In genomic region chr11:96135847-96136246, GRCm38 (mm10) we compare ENCODE assay signal across 33 mouse cellular contexts. TPM values are rescaled to one million over a fixed set of nuclear protein-coding genes. Genes with fewer than 3 reads are reported as not detected.
DNase-seq lines count a peak whose midpoint lies in the region; ATAC-seq and TF ChIP-seq lines count a peak whose summit lies in the region.
"Had no signal": no experiment of that assay in that cellular context is flagged by ENCODE, and none has a peak within 500 bp of the region (broad histone marks: within the 10 kb centered on the region; RNA-seq: fewer than 3 reads in every experiment).

No protein-coding gene starts in this region.

- no peak overlapping the region for H3K9ac ChIP-seq in intestine, embryonic 15.5 days
- no peak overlapping the region for H3K9ac ChIP-seq in intestine, postnatal 0 days (ENCODE audit: low read depth, low read length)
- no peak overlapping the region for H3K9ac ChIP-seq in stomach, embryonic 15.5 days
- H3K9ac ChIP-seq: embryonic facial prominence, embryonic 13.5 days; forebrain, embryonic 12.5 days; forebrain, embryonic 15.5 days; hindbrain, embryonic 12.5 days; hindbrain, embryonic 15.5 days had no signal

- WGBS in intestine, embryonic 15.5 days: 56% methylated on average over 8 of the region's 8 CpGs
- WGBS in intestine, postnatal 0 days: 38% methylated on average over 8 of the region's 8 CpGs
- WGBS in stomach, embryonic 15.5 days: 66% methylated on average over 8 of the region's 8 CpGs

- no peak overlapping the region for H3K4me2 ChIP-seq in intestine, embryonic 15.5 days (replicated peaks)
- H3K4me2 ChIP-seq in intestine, postnatal 0 days (replicated peaks; ENCODE audit: low read depth): no peak overlapping the region
- no peak overlapping the region for H3K4me2 ChIP-seq in stomach, embryonic 15.5 days
- H3K4me2 ChIP-seq: embryonic facial prominence, embryonic 13.5 days; forebrain, embryonic 12.5 days; forebrain, embryonic 15.5 days; heart, embryonic 11.5 days; hindbrain, embryonic 12.5 days; hindbrain, embryonic 15.5 days had no signal

- H3K9me3 ChIP-seq in intestine, embryonic 15.5 days: no peaks in the 10 kb centered on the region
- no peaks in the 10 kb centered on the region for H3K9me3 ChIP-seq in intestine, postnatal 0 days (ENCODE audit: control insufficient read depth)
- no peaks in the 10 kb centered on the region for H3K9me3 ChIP-seq in stomach, embryonic 15.5 days
- H3K9me3 ChIP-seq: embryonic facial prominence, embryonic 10.5 days; embryonic facial prominence, embryonic 13.5 days; forebrain, embryonic 12.5 days; forebrain, embryonic 15.5 days; G1E; hindbrain, embryonic 12.5 days; hindbrain, embryonic 15.5 days had no signal

- no peak overlapping the region; the same call in 1 of the 2 replicates for H3K27ac ChIP-seq in intestine, embryonic 15.5 days
- H3K27ac ChIP-seq in intestine, postnatal 0 days (ENCODE audit: low read depth, low read length): no peak overlapping the region
- peak overlapping the region; percentile 65; the same call in 1 of the 2 replicates for H3K27ac ChIP-seq in stomach, embryonic 15.5 days
- H3K27ac ChIP-seq: embryonic facial prominence, embryonic 10.5 days; embryonic facial prominence, embryonic 13.5 days; forebrain, embryonic 12.5 days; forebrain, embryonic 15.5 days; heart, adult 2 months; hindbrain, embryonic 12.5 days; hindbrain, embryonic 15.5 days had no signal

- no peaks in the 10 kb centered on the region for H3K27me3 ChIP-seq in intestine, embryonic 15.5 days (replicated peaks)
- H3K27me3 ChIP-seq in intestine, postnatal 0 days (replicated peaks; ENCODE audit: control insufficient read depth, insufficient read depth, low read length): 0 out of 2 replicates have a peak, but pooled peaks cover 2% of the 10 kb centered on the region
- H3K27me3 ChIP-seq in stomach, embryonic 15.5 days (replicated peaks): no peaks in the 10 kb centered on the region
- H3K27me3 ChIP-seq: Patski had no signal

- DNase-seq in left cerebral cortex, postnatal 10 days (ENCODE audit: extremely low spot score in 1 of 2, low spot score in 2 of 2): no peak
- DNase-seq in kidney, postnatal 36 days: no peak
- no peak for DNase-seq in heart, adult 9 months (ENCODE audit: low spot score in 2 of 2)
- DNase-seq: adrenal gland, postnatal 10 days; adrenal gland, postnatal 36 days; cerebellum, adult 18-20 months; cerebellum, adult 9-11 months; cerebellum, postnatal 25 days; embryo, embryonic 11 days; gastrocnemius, postnatal 10 days; gastrocnemius, postnatal 36 days; heart, adult 2 months had no signal

- intact Hi-C loops in left cerebral cortex, postnatal 10 days (cut with DNase I): loop anchor here (10.0 kb wide), 1 partner anchor 451 kb away; no protein-coding TSS in a partner anchor

- no peak for TF ChIP-seq CTCF in intestine, postnatal 0 days (IDR thresholded peaks at IDR 0.05; ENCODE audit: low read depth)

- ATAC-seq in intestine, embryonic 15.5 days: peak; percentile 48; the same call in 1 of the 2 replicates
- ATAC-seq in intestine, postnatal 0 days: peak; percentile 50; the same call in 1 of the 2 replicates
- ATAC-seq in stomach, embryonic 15.5 days (ENCODE audit: insufficient read depth, low FRiP score, low read depth): no peak
- ATAC-seq: forebrain, embryonic 15.5 days; Patski had no signal

- H3K36me3 ChIP-seq in intestine, embryonic 15.5 days: no peaks in the 10 kb centered on the region
- H3K36me3 ChIP-seq in intestine, postnatal 0 days (ENCODE audit: control insufficient read depth, insufficient read depth): no peaks in the 10 kb centered on the region
- H3K36me3 ChIP-seq in stomach, embryonic 15.5 days: no peaks in the 10 kb centered on the region
- H3K36me3 ChIP-seq: embryonic facial prominence, embryonic 10.5 days; embryonic facial prominence, embryonic 13.5 days; forebrain, embryonic 12.5 days; forebrain, embryonic 15.5 days; G1E; hindbrain, embryonic 12.5 days; hindbrain, embryonic 15.5 days had no signal

- H3K4me1 ChIP-seq in intestine, embryonic 15.5 days (replicated peaks): 0 out of 2 replicates have a peak, but pooled peaks cover 4% of the 10 kb centered on the region
- H3K4me1 ChIP-seq in intestine, postnatal 0 days (replicated peaks; ENCODE audit: control insufficient read depth, insufficient read depth, low read length): peaks cover 2% of the 10 kb centered on the region; the same call in 1 of the 2 replicates
- peaks cover 6% of the 10 kb centered on the region; the same call in 1 of the 2 replicates for H3K4me1 ChIP-seq in stomach, embryonic 15.5 days
- H3K4me1 ChIP-seq: forebrain, embryonic 15.5 days had no signal

- H3K4me3 ChIP-seq in intestine, embryonic 15.5 days (replicated peaks): no peak overlapping the region
- no peak overlapping the region for H3K4me3 ChIP-seq in intestine, postnatal 0 days (ENCODE audit: low read depth, low read length)
- H3K4me3 ChIP-seq in stomach, embryonic 15.5 days (replicated peaks): no peak overlapping the region
- H3K4me3 ChIP-seq: embryonic facial prominence, embryonic 10.5 days; embryonic facial prominence, embryonic 13.5 days; erythroblast, embryonic 14.5 days; forebrain, embryonic 12.5 days; forebrain, embryonic 15.5 days; heart, adult 2 months; hindbrain, embryonic 12.5 days; hindbrain, embryonic 15.5 days had no signal

RNA-seq across cellular contexts. Expression of gene Ttll6, which starts 2.3 kb away (rescaled TPM):
- polyA plus RNA-seq in intestine, embryonic 15.5 days (2015; fragmentation: Nextera tagmentation; extraction: Ambion mirVana): 0.37 and 0.40 TPM in 2 replicates
- 0.10 TPM in 1 of 2 replicates, not detected in the other for polyA plus RNA-seq in intestine, postnatal 0 days (2015; fragmentation: Nextera tagmentation; extraction: Ambion mirVana)
- 0.31 and 0.36 TPM in 2 replicates for polyA plus RNA-seq in stomach, embryonic 15.5 days (2015; fragmentation: Nextera tagmentation; extraction: Ambion mirVana)
- total RNA-seq in left cerebral cortex, postnatal 10 days (2021): under 1 TPM; 0.24 to 0.53 TPM
- total RNA-seq: adrenal gland, adult 18-20 months; adrenal gland, postnatal 10 days; adrenal gland, postnatal 36 days; G1E; gastrocnemius, adult 18-20 months; gastrocnemius, postnatal 10 days; gastrocnemius, postnatal 36 days; granulocyte monocyte progenitor cell, adult 5-6 weeks; heart, adult 2 months; heart, postnatal 25 days; hematopoietic stem cell, adult 5-6 weeks had no signal
- polyA plus RNA-seq: embryonic facial prominence, embryonic 10.5 days; erythroblast, embryonic 14.5 days; G1E; heart, embryonic 11.5 days; heart, embryonic 14.5 days; heart, postnatal 0 days had no signal

RNA-seq across cellular contexts. Expression of gene Calcoco2, which starts 24.1 kb away (rescaled TPM):
- not detected in 2 replicates for polyA plus RNA-seq in intestine, embryonic 15.5 days (2015; fragmentation: Nextera tagmentation; extraction: Ambion mirVana)
- polyA plus RNA-seq in intestine, postnatal 0 days (2015; fragmentation: Nextera tagmentation; extraction: Ambion mirVana): not detected in 2 replicates
- polyA plus RNA-seq in stomach, embryonic 15.5 days (2015; fragmentation: Nextera tagmentation; extraction: Ambion mirVana): 0.13 and 0.18 TPM in 2 replicates
- not detected for total RNA-seq in left cerebral cortex, postnatal 10 days (2021)
- total RNA-seq: adrenal gland, adult 18-20 months; adrenal gland, postnatal 10 days; adrenal gland, postnatal 36 days; G1E; gastrocnemius, adult 18-20 months; gastrocnemius, postnatal 10 days; gastrocnemius, postnatal 36 days; granulocyte monocyte progenitor cell, adult 5-6 weeks; heart, adult 2 months; heart, postnatal 25 days; hematopoietic stem cell, adult 5-6 weeks had no signal
- polyA plus RNA-seq: cortical plate, adult 2 months; embryonic facial prominence, embryonic 10.5 days; embryonic facial prominence, embryonic 13.5 days; erythroblast, embryonic 14.5 days; forebrain, embryonic 12.5 days; forebrain, embryonic 15.5 days; G1E; heart, adult 2 months; heart, embryonic 11.5 days; heart, embryonic 14.5 days; heart, postnatal 0 days; Patski had no signal

RNA-seq across cellular contexts. Expression of gene Hoxb13, which starts 58.3 kb away (rescaled TPM):
- polyA plus RNA-seq in intestine, embryonic 15.5 days (2015; fragmentation: Nextera tagmentation; extraction: Ambion mirVana): 2.3 and 3.6 TPM in 2 replicates
- polyA plus RNA-seq in intestine, postnatal 0 days (2015; fragmentation: Nextera tagmentation; extraction: Ambion mirVana): not detected in 2 replicates
- 0.05 TPM in 1 of 2 replicates, not detected in the other for polyA plus RNA-seq in stomach, embryonic 15.5 days (2015; fragmentation: Nextera tagmentation; extraction: Ambion mirVana)
- total RNA-seq in left cerebral cortex, postnatal 10 days (2021): not detected
- total RNA-seq: adrenal gland, adult 18-20 months; adrenal gland, postnatal 36 days; gastrocnemius, adult 18-20 months; gastrocnemius, postnatal 10 days; gastrocnemius, postnatal 36 days; granulocyte monocyte progenitor cell, adult 5-6 weeks; heart, adult 2 months; heart, postnatal 25 days; hematopoietic stem cell, adult 5-6 weeks had no signal
- polyA plus RNA-seq: cortical plate, adult 2 months; embryonic facial prominence, embryonic 10.5 days; embryonic facial prominence, embryonic 13.5 days; forebrain, embryonic 12.5 days; forebrain, embryonic 15.5 days; heart, adult 2 months; heart, embryonic 11.5 days; heart, embryonic 14.5 days; heart, postnatal 0 days; hindbrain, embryonic 12.5 days; hindbrain, embryonic 15.5 days had no signal
